Mouse (Mus musculus): ENCODE results near the gene Kcnh1. TPM values are rescaled to one million over a fixed set of nuclear protein-coding genes. Genes with fewer than 3 reads are reported as not detected.

Kcnh1 gene
- total RNA-seq, 2 experiments from 2014 or later: 19.7 to 20.1 TPM

DNA sequence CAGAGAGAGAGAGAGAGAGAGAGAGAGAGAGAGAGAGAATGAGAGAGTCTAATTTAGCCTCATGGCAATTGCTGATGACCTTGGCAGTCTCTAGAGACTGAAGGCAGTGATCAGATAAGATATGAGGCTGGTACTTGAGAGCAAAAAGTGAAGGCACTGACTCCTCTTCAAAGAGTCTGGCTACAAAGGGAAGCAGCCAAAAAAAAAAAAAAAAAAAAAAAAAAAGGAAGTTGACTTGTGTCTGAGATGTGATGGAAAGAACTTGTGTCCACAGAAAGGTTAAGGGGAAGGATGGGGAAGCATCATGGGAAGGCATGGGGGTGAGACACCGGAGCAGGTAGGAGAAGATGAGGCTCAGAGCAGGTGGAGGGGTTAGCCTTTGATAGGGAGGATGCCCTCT lies 75.1 kb downstream of the Kcnh1 start:
- intact Hi-C loops (cut with DNase I): no loop called here

DNA sequence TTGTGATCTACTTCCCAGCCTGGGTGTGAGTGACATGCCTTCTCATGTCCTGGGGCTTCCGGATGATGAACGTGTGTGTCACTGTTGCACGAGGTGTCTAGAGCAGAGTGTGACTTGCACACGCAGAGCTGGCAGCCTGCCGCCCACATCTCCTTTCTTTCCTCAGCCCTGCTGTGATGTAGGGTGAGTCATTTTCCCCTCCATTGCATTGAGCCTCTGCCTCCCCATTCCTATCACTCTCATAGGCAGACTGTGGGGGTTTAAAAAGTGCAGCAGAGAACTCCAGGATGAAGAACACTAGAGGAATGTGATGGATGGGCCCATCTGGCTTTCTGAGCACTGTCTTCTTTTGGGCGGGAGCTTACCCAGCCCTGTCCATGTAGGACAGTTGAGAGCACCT lies 76.4 kb downstream of the Kcnh1 start:
- DNase-seq: no peak
- intact Hi-C loops (cut with DNase I): no loop called here

More for the DNA sequence above, 75.1 kb downstream of the Kcnh1 start:
- no peak for DNase-seq

DNA sequence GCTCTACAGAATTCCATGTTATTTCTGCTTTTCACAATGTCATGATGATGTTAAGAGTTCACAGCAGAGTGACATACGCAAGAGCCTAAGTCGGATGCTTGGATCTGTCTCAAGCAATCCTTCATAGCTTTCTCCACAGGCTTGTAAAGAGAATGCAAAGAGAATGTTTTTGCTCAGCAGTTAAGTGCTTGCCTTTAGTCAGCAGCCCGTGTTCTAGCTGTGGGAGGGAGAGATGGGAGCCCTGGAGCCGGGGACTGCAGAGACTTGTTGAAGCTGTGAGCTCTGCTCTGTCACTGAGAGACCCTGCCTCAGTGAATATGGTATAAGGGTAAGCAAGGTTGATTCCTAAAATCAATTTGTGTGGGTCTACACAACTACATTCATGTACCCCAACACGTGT lies 78.3 kb downstream of the Kcnh1 start:
- no peak for DNase-seq
- intact Hi-C loops (cut with DNase I): no loop called here

DNA sequence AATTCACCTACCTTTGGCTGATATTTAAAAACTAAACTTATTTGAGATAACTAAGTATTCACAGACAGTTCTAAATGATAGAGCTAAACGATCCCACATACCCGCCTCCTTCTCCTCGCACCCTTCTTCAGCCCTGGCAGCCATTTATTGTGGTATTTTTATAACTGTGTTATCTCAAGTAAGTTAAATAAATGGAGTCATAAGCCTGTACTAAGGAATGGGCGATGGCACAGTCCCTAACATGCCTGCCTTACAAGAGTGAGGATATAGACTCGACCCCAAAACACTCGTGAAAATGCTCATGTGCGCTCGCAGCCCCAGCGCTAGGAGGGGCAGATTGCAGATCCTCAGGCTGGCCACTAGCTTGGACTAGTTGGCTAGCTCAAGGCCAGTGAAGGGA lies 79.3 kb downstream of the Kcnh1 start:
- intact Hi-C loops (cut with DNase I): no loop called here
- no peak for DNase-seq

DNA sequence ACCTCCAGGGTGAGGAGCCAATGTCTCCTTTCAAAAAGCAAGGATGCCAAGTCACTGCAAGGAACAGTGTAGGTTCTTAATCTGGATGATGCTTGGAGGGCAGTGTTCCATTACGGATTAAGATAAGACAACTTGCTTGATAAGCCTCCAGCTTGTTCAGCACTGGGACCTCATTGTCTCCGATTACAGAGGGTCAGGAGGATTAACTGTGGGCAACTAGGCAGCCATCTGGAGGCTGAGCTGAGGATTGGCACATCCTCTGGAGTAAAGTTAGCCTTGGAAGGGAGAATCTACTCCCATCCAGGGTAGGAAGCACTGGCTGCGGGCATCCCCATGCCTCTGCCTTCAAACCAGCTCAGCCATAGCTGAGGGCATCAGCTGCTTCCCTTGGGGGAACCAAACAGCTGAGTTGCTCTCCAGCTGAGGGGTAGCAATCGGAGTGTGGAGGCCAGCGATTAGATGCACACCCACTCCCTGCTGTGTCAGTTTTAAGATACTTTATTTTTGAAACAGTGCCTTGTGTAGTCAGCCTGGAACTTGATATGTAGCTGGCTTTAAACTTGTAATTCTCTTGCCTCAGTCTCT lies 87.3 kb downstream of the Kcnh1 start:
- no peak for DNase-seq
- intact Hi-C loops (cut with DNase I): no loop called here

DNA sequence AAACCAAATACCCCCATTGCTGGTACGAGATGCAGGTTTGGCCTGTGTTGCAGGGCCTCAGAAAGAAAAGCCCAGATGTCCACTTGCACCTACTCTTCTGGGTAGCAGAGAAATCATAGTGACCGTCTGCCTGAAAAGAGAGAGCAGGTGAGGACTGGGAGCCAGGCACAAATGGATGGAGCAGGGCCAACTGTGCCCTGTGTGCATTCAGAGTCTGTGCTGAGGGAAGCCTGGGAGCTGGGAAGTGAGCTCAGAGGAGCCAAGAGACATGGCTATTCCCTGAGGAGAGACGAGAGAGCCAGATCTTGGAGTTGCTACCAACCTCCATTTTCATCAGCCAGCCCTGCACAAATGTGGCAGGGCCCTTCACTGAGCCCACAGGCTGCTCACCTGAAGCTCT lies 93.8 kb downstream of the Kcnh1 start:
- intact Hi-C loops (cut with DNase I): no loop called here
- DNase-seq: peak; percentile 16

DNA sequence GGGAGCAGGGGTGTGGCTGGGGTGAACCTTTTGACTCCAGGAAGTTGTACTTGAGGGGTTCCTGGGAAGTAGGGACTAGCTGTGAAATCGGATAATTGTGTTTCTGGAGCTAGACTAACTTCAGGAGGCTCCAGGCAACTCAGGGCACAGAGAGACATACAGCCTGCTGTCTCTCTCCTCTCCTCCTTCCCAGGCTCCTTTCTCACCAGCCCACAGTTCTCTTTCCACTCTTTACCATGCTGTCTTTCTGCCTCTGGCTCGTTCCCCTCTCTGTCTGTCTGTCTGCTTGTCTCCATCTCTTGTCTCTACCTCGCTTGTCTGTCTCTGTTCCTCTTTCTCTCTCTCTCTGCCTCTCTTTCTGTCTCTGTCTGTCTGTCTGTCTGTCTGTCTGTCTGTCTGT lies 94.4 kb downstream of the Kcnh1 start:
- intact Hi-C loops (cut with DNase I): no loop called here
- no peak for DNase-seq

DNA sequence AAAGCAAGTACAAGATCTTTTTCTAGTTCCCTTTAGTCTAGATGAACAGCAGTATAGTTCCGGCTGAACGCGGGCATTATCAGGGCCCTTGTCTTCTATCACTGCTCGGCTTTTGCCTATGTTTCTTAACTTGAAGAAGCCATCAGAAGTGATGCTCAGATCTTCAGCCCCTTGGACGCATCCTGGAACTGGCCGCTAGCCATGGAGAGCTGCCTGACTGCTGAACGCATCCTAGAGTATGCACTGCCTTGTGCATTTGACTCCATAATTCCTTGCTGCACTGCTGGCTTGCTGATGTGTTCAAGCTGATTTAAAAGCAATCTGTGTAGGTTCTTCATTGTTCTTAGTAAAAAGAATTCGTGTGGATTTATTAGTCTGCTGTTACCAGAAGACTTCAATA lies 97.9 kb downstream of the Kcnh1 start:
- intact Hi-C loops (cut with DNase I): no loop called here
- no peak for DNase-seq

DNA sequence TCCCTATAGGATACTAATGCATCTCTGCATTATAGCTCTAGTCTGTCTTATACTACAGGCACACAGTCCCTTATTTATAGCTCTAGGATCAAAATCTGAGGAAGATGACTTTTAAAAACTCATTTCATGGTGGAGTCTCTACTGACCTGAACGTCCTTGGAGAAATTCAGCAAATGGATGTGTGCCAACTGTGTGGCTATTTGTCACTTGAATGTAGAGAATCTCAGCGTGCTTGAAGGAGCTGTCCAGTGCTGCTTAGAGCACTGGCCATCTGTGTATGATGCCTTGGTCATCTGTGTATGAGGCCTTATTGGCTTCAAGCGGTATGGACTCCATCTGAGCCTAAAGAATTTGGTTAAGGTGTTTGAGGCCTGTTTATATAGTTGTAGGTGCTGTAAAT lies 100.7 kb downstream of the Kcnh1 start:
- peak; percentile 18 for DNase-seq
- intact Hi-C loops (cut with DNase I): loop anchor here (10.0 kb wide), 1 partner anchor 96 kb away; the partner anchor contains the start of gene Kcnh1

DNA sequence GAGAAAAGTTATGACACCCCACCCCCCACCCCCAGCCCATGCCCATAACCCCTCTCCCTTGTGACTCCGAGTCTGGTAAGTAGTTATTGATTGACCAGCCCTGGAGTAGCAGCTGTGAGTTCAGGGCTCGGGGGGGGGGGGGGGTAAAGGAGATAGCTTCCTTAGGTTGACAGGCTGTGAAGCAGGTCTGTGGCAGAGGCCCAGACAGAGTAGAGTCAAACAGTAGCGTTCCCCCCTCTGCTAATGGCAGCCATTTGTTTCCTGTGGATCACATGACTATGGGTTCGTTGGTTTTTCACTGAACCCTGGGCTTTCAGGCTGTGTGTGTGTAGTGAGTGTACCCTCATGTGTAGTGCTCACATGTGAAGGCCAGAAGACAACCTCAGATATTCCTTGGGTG lies 102.8 kb downstream of the Kcnh1 start:
- intact Hi-C loops (cut with DNase I): loop anchor here (10.0 kb wide), 1 partner anchor 99 kb away; the partner anchor contains the start of gene Kcnh1
- no peak for DNase-seq

DNA sequence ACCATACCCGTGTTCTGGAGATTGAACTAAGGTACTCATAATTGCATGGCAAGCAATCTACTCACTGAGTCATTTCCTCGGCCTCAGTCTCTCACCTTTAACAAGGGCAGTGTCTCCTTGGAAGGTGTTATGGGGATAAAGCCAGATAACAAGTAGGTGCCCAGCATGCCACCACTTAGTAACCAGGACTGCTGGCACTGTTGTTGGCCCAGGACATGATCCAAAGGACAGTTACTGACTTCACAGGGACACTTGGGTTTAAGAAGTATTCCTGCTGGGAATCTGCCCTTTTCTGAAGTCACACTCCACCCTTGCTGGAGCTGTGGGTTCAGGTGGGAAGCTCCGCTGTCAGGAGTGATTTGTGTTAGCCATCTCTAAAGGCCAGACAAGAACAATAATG lies 103.3 kb downstream of the Kcnh1 start:
- intact Hi-C loops (cut with DNase I): loop anchor here (10.0 kb wide), 1 partner anchor 99 kb away; the partner anchor contains the start of gene Kcnh1
- no peak for DNase-seq

DNA sequence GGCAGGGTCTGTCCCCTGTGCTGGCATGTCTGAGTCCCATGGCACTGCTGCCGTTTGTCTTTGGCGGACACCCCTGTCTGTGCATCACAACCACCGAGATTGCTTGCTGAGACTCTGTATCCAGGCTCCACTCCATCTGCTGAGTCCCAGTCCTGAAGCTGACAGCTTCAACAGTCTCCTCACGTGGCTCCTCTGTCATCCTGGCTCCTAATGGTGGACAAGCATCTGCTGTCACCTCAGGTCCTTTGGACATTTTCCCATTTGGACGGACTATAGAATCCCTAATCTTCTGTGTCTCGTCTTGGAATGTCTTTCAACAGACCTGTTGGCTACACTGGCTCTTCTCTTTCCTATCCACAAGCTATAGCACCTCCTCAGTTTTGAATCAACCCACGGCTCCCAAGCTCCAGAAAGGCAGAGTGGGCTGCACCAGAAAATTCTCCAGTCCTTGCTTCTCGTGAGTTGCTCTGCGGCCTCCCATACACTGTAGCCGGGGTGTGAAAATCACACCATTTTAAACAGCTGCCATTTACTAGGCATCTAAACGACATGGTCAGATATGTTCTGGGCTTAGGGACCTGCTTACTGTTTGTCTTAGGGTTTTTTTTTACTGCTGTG lies 104.8 kb downstream of the Kcnh1 start:
- intact Hi-C loops (cut with DNase I): loop anchor here (10.0 kb wide), 1 partner anchor 101 kb away; the partner anchor contains the start of gene Kcnh1

DNA sequence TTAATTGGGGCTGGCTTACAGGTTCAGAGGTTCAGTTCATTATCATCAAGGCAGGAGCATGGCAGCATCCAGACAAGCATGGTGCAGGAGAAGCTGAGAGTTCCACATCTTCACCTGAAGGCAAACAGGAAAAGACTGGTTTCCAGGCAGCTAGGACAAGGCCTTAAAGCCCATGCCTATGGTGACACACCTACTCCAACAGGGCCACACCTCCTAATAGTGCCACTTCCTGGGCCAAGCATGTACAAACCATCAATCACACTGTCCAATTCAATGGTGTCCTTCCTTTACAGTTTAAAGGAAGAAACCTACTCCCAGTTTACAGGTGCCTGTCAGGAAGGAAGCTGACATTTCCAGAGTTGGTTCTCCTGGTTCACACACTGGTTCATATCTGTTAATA lies 105.3 kb downstream of the Kcnh1 start:
- DNase-seq: no peak
- intact Hi-C loops (cut with DNase I): loop anchor here (10.0 kb wide), 1 partner anchor 101 kb away; the partner anchor contains the start of gene Kcnh1

More for the DNA sequence above, 104.8 kb downstream of the Kcnh1 start:
- DNase-seq: peak; percentile 14

DNA sequence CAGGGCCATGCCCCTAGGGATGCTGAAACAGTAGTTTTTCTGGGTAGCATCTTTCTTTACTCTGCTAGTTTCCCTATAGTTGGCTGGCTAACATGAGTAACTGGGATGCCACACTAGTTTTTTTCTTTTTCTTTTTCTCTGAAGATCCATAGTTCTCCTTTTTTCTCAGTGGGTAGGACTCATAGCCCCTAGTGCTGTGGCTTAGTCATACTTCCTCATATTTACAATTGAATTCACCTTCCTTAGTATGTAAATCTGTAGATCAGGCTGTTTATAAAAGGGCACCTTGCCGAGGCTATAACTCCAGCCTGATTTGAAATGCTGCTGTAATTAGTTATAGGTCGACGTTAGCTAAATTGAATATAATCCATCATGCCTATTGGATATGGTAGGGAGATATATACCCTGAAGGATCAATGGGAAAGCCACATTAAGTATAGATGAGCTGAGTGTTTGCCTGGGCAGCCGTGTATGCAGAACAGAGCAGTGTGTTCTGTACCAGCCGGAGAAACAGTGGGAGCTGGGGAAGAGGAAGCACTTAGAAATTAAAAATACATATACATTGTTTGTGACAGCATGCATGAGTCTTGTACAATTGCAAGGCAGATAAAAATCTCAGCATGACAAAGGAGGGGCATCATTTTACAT lies 107.0 kb downstream of the Kcnh1 start:
- intact Hi-C loops (cut with DNase I): loop anchor here (10.0 kb wide), 1 partner anchor 103 kb away; the partner anchor contains the start of gene Kcnh1
- DNase-seq: no peak

DNA sequence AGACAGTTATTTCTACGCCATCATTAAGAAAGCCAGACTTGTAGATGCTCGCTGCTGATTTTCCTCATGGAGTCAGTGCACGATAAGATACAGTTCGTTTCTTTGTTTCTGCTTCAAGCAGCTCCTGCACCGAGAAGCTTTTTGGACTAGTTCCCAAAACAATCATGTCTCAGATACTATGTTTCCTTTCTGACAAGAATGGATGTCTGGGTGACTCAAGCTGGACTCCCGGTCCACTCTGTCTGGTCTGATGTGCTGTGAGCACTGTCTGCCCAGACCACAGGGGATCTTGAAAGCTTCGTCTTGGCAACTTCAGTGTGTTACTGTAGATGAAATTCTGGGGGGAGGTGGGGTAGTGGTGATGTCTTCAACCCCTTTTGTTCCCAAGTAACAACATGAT lies 109.8 kb downstream of the Kcnh1 start:
- peak; percentile 17 for DNase-seq

DNA sequence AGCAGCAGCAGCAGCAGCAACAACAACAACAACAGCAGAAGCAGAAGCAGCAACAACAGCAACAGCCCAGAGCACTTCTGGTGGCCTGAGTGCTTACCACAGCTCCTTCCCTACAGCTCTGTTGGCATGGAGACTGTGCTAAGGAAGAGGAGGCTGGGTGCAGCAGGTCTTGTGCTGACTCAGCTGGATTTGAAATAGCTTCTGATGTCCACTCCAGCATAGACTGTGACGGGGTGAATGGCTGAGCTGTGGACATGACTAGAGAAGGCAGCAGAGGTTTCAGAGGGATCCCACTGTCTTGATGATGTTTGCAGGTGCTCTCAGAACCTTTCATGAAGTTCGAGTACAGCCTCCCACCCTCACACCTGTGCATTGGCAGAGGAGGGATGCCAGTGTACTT lies 113.0 kb downstream of the Kcnh1 start:
- DNase-seq: no peak
- intact Hi-C loops (cut with DNase I): no loop called here

More for the DNA sequence above, 109.8 kb downstream of the Kcnh1 start:
- intact Hi-C loops (cut with DNase I): no loop called here

DNA sequence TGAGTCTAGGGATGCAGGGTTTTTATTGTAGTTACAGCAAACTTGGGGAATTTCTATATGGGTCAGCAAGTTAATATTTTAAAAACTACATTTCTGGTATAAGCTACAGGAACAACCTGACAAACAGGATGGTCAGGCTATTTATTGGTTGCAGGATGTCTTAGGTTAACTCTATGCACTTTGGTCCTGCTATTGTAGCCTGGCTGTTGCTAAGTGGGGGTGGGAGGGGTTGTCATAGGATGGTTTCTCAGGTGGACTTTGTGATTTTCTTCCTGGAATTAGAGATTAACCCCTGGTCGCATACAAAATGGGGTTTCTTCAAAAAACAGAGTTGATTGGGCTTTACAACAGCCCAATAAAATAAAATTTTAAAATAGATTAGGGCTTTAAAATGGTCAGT lies 114.6 kb downstream of the Kcnh1 start:
- no peak for DNase-seq
- intact Hi-C loops (cut with DNase I): no loop called here

DNA sequence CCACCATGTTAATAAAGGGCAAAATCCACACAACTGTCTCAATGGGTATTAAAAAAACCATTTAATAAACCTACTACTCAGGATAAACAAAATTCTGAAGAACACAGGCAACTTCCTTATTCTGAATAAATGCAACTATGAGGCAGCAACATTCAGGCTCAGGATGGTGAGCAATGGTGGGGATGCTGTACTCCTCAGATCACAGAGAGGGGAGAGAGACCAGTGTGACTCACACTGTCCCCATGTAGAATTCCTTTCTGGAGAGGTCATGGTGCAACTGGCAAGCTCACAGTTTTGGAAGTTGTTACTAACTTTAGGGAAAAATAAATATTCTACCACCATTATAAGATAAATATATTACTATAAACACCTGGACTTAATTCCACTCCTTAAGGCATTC lies 116.5 kb downstream of the Kcnh1 start:
- DNase-seq: no peak
- intact Hi-C loops (cut with DNase I): no loop called here

DNA sequence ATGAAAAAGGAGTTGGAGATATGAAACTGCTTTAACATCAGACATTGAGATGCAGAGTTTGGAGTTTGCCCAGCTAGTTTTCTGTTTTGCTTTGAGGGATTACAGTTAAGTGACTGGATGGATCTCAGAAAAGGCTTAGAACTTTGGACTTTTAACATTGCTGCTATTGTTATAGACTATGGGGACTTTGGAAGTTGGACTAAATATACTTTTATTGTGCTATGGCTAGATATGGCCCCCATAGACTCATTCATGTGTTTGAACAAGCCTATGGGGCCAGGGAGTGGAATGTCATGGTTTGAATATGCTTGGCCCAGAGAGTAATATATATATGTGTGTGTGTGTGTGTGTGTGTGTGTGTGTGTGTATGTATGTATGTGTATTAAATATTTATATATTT lies 120.7 kb downstream of the Kcnh1 start:
- DNase-seq: no peak
- intact Hi-C loops (cut with DNase I): no loop called here

DNA sequence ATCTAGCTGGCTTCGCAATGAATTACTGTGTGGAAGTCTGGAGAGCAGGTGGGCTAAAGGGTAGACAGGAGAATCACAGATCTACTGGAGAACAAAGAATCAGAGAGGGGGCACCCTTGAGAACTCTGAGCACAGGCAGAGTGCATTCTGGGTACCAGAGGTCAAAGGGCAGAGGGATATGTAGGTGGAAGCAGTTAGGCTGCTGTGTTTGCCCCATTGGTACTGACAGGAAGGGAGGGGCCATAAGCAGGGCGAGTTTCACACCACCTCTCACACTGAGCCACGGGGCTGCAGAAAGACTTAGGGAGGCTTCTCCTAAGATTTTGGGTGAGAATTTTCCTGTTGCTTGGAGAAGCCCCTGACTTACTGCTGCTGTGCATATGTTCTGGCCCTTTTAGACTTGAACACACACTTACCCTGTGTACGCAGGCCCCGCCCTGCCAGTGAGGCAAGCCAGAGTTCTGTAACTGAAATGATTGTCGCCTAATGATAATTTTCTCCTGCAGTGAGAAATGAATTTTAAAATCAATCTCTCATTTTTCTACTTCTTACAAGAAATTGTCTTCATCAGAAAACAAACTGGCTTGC lies 121.4 kb downstream of the Kcnh1 start:
- no peak for DNase-seq
- intact Hi-C loops (cut with DNase I): no loop called here

DNA sequence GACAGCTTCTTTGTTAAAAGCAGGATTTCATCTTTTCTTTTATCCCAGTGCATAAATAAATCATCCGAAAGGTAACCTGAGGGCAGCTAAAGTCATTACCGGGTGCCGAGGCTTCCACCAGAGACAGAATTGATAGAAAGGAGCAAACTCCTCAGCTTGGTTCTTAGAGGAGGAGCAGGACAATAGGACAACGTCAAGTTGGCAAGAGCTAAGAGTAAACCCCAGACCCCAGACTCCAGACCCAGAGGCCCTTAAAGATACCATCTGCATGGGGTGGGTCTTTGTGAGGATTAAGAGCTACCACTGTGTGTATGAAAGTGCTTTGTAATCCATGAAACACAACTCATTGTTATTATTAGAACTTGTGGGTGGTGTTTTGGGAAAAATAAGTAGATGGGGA lies 121.9 kb downstream of the Kcnh1 start:
- no peak for DNase-seq
- intact Hi-C loops (cut with DNase I): no loop called here

DNA sequence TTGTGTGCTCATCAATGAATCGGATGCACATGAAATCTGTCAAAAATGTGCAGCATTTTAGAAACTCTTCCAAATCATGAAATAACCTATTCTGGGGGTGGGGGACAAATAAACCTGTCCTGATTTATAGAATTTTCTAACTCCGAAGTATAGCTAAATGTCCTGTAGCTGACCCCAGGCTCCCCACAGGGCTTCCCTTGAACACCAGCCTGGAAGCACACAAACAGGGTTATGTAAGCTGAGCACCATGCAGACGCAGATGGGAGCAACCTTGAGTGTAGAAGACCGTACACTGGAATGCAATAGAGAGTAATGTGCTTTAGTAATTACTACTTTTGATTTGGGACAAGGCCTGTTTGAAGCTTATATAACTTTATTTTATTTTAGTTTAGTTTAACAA lies 122.4 kb downstream of the Kcnh1 start:
- DNase-seq: no peak
- intact Hi-C loops (cut with DNase I): no loop called here

All from left cerebral cortex, postnatal 4 days (tissue).